Mouse (Mus musculus): ENCODE data around the gene Olfr784. TPM values are rescaled to one million over a fixed set of nuclear protein-coding genes. Genes with fewer than 3 reads are reported as not detected.

Olfr784 gene
- total and polyA plus RNA-seq, 2 experiments from 2014 or later: 0.08 to 0.68 TPM

GRCm38 (mm10) chr10:129405126-129405525, 21.2 kb downstream of the Olfr784 start, which contains the start of gene Olfr785:
Gene Olfr785 (plus strand): TSS chr10:129405426.
- 79% methylated on average over 2 of the region's 2 CpGs for WGBS
- Histone ChIP-seq H3K4me1 (ENCODE audit: insufficient read depth, low read length) (no peaks in the 10 kb centered on the region), H3K9me3 (ENCODE audit: low read length) (no peaks in the 10 kb centered on the region), H3K4me3 (ENCODE audit: low read length) (no peak within 1 kb of the TSS), H3K4me2 (ENCODE audit: low read depth, low read length) (no peak within 1 kb of the TSS), H3K36me3 (ENCODE audit: insufficient read depth, low read length) (no peaks in the 10 kb centered on the region), H3K9ac (replicated peaks; ENCODE audit: low read length) (no peak within 1 kb of the TSS), H3K27me3 (ENCODE audit: insufficient read depth, low read length) (no peaks in the 10 kb centered on the region), H3K27ac (no peak within 1 kb of the TSS)
- ATAC-seq: no peak
- TF ChIP-seq CTCF (IDR thresholded peaks at IDR 0.05; ENCODE audit: low read depth): no peak
- DNase-seq (ENCODE audit: low spot score): no peak

GRCm38 (mm10) chr10:129427006-129427405, 43.1 kb downstream of the Olfr784 start, which contains the start of gene Olfr786:
Gene Olfr786 (plus strand): TSS chr10:129427306.
- H3K27ac ChIP-seq: no peak within 1 kb of the TSS
- ATAC-seq (no peak), DNase-seq (ENCODE audit: low spot score) (no peak)
- H3K4me1 ChIP-seq (ENCODE audit: insufficient read depth, low read length): no peaks in the 10 kb centered on the region
- TF ChIP-seq CTCF (IDR thresholded peaks at IDR 0.05; ENCODE audit: low read depth): no peak
- H3K9me3 ChIP-seq (ENCODE audit: low read length): no peaks in the 10 kb centered on the region
- H3K4me3 ChIP-seq (ENCODE audit: low read length): no peak within 1 kb of the TSS
- no peak within 1 kb of the TSS for H3K4me2 ChIP-seq (ENCODE audit: low read depth, low read length)
- H3K36me3 ChIP-seq (ENCODE audit: insufficient read depth, low read length): no peaks in the 10 kb centered on the region
- H3K27me3 ChIP-seq (ENCODE audit: insufficient read depth, low read length): no peaks in the 10 kb centered on the region
- H3K9ac ChIP-seq (replicated peaks; ENCODE audit: low read length): no peak within 1 kb of the TSS

Other genes with a start within 250 kb of the Olfr784 start
- not detected in 2 replicates for gene Olfr770, start 245.1 kb upstream of the Olfr784 start, total RNA-seq (2014; rRNA removed)
- not detected in 2 replicates for gene Olfr770, start 245.1 kb upstream of the Olfr784 start, polyA plus RNA-seq (2015; fragmentation: Nextera tagmentation; extraction: Ambion mirVana)
- not detected in 2 replicates for gene Olfr771, start 219.3 kb upstream of the Olfr784 start, total RNA-seq (2014; rRNA removed)
- gene Olfr771, start 219.3 kb upstream of the Olfr784 start, polyA plus RNA-seq (2015; fragmentation: Nextera tagmentation; extraction: Ambion mirVana): not detected in 2 replicates
- gene Olfr772, start 206.2 kb upstream of the Olfr784 start, total RNA-seq (2014; rRNA removed): not detected in 2 replicates
- not detected in 2 replicates for gene Olfr772, start 206.2 kb upstream of the Olfr784 start, polyA plus RNA-seq (2015; fragmentation: Nextera tagmentation; extraction: Ambion mirVana)
- not detected in 2 replicates for gene Olfr773, start 196.7 kb upstream of the Olfr784 start, total RNA-seq (2014; rRNA removed)
- not detected in 2 replicates for gene Olfr773, start 196.7 kb upstream of the Olfr784 start, polyA plus RNA-seq (2015; fragmentation: Nextera tagmentation; extraction: Ambion mirVana)
- not detected in 2 replicates for gene Olfr774, start 147.9 kb upstream of the Olfr784 start, total RNA-seq (2014; rRNA removed)
- not detected in 2 replicates for gene Olfr774, start 147.9 kb upstream of the Olfr784 start, polyA plus RNA-seq (2015; fragmentation: Nextera tagmentation; extraction: Ambion mirVana)
- gene Olfr775, start 135.7 kb upstream of the Olfr784 start, total RNA-seq (2014; rRNA removed): not detected in 2 replicates
- gene Olfr775, start 135.7 kb upstream of the Olfr784 start, polyA plus RNA-seq (2015; fragmentation: Nextera tagmentation; extraction: Ambion mirVana): not detected in 2 replicates
- gene Olfr776, start 125.0 kb upstream of the Olfr784 start, total RNA-seq (2014; rRNA removed): not detected in 2 replicates
- not detected in 2 replicates for gene Olfr776, start 125.0 kb upstream of the Olfr784 start, polyA plus RNA-seq (2015; fragmentation: Nextera tagmentation; extraction: Ambion mirVana)
- gene Olfr777, start 112.6 kb upstream of the Olfr784 start, total RNA-seq (2014; rRNA removed): not detected in 2 replicates
- gene Olfr777, start 112.6 kb upstream of the Olfr784 start, polyA plus RNA-seq (2015; fragmentation: Nextera tagmentation; extraction: Ambion mirVana): not detected in 2 replicates
- not detected in 2 replicates for gene Olfr780, start 66.0 kb upstream of the Olfr784 start, total RNA-seq (2014; rRNA removed)
- gene Olfr780, start 66.0 kb upstream of the Olfr784 start, polyA plus RNA-seq (2015; fragmentation: Nextera tagmentation; extraction: Ambion mirVana): not detected in 2 replicates
- gene Olfr781, start 55.2 kb upstream of the Olfr784 start, total RNA-seq (2014; rRNA removed): not detected in 2 replicates
- not detected in 2 replicates for gene Olfr781, start 55.2 kb upstream of the Olfr784 start, polyA plus RNA-seq (2015; fragmentation: Nextera tagmentation; extraction: Ambion mirVana)
- gene Olfr782, start 35.2 kb upstream of the Olfr784 start, total RNA-seq (2014; rRNA removed): not detected in 2 replicates
- not detected in 2 replicates for gene Olfr782, start 35.2 kb upstream of the Olfr784 start, polyA plus RNA-seq (2015; fragmentation: Nextera tagmentation; extraction: Ambion mirVana)
- gene Olfr785, start 21.3 kb downstream of the Olfr784 start, total RNA-seq (2014; rRNA removed): not detected in 2 replicates
- not detected in 2 replicates for gene Olfr785, start 21.3 kb downstream of the Olfr784 start, polyA plus RNA-seq (2015; fragmentation: Nextera tagmentation; extraction: Ambion mirVana)
- gene Olfr786, start 43.2 kb downstream of the Olfr784 start, total RNA-seq (2014; rRNA removed): not detected in 2 replicates
- not detected in 2 replicates for gene Olfr786, start 43.2 kb downstream of the Olfr784 start, polyA plus RNA-seq (2015; fragmentation: Nextera tagmentation; extraction: Ambion mirVana)
- not detected in 2 replicates for gene Olfr787, start 77.8 kb downstream of the Olfr784 start, total RNA-seq (2014; rRNA removed)
- gene Olfr787, start 77.8 kb downstream of the Olfr784 start, polyA plus RNA-seq (2015; fragmentation: Nextera tagmentation; extraction: Ambion mirVana): not detected in 2 replicates
- gene Olfr788, start 86.9 kb downstream of the Olfr784 start, total RNA-seq (2014; rRNA removed): not detected in 2 replicates
- gene Olfr788, start 86.9 kb downstream of the Olfr784 start, polyA plus RNA-seq (2015; fragmentation: Nextera tagmentation; extraction: Ambion mirVana): not detected in 2 replicates
- not detected in 2 replicates for gene Olfr789, start 100.7 kb downstream of the Olfr784 start, total RNA-seq (2014; rRNA removed)
- not detected in 2 replicates for gene Olfr789, start 100.7 kb downstream of the Olfr784 start, polyA plus RNA-seq (2015; fragmentation: Nextera tagmentation; extraction: Ambion mirVana)
- gene Olfr790, start 114.4 kb downstream of the Olfr784 start, total RNA-seq (2014; rRNA removed): not detected in 2 replicates
- gene Olfr790, start 114.4 kb downstream of the Olfr784 start, polyA plus RNA-seq (2015; fragmentation: Nextera tagmentation; extraction: Ambion mirVana): not detected in 2 replicates
- gene Olfr791, start 137.7 kb downstream of the Olfr784 start, total RNA-seq (2014; rRNA removed): not detected in 2 replicates
- gene Olfr791, start 137.7 kb downstream of the Olfr784 start, polyA plus RNA-seq (2015; fragmentation: Nextera tagmentation; extraction: Ambion mirVana): not detected in 2 replicates
- gene Olfr792, start 155.1 kb downstream of the Olfr784 start, total RNA-seq (2014; rRNA removed): not detected in 2 replicates
- not detected in 2 replicates for gene Olfr792, start 155.1 kb downstream of the Olfr784 start, polyA plus RNA-seq (2015; fragmentation: Nextera tagmentation; extraction: Ambion mirVana)
- not detected in 2 replicates for gene Olfr794, start 183.6 kb downstream of the Olfr784 start, total RNA-seq (2014; rRNA removed)
- not detected in 2 replicates for gene Olfr794, start 183.6 kb downstream of the Olfr784 start, polyA plus RNA-seq (2015; fragmentation: Nextera tagmentation; extraction: Ambion mirVana)
- not detected in 2 replicates for gene Olfr796, start 228.5 kb downstream of the Olfr784 start, total RNA-seq (2014; rRNA removed)
- gene Olfr796, start 228.5 kb downstream of the Olfr784 start, polyA plus RNA-seq (2015; fragmentation: Nextera tagmentation; extraction: Ambion mirVana): not detected in 2 replicates
- not detected in 2 replicates for gene Olfr798, start 243.9 kb downstream of the Olfr784 start, total RNA-seq (2014; rRNA removed)
- gene Olfr798, start 243.9 kb downstream of the Olfr784 start, polyA plus RNA-seq (2015; fragmentation: Nextera tagmentation; extraction: Ambion mirVana): not detected in 2 replicates